Mouse (Mus musculus) liver, embryonic 14.5 days (tissue): Measurements from ENCODE around the gene Apoh.

Source experiments
- CTCF ChIP-seq: IDR thresholded peaks from 2 replicates; pipeline ENCODE4 v1.5.1; 2016; ENCODE audit warnings: antibody characterized with exemption, low read depth, control low read depth
- EP300 ChIP-seq: IDR thresholded peaks from 2 replicates; pipeline ENCODE4 v1.6.1; 2016; ENCODE audit warnings: antibody characterized with exemption, low read depth

- TF ChIP-seq EP300 (no peak), CTCF (no peak)
Observed at GRCm38 (mm10) chr11:108409876-108410644, 66.9 kb downstream of the Apoh start.
